Mouse (Mus musculus) C2C12 (cell line): Measurements from ENCODE around the gene Fkbp10. TPM values are rescaled to one million over a fixed set of nuclear protein-coding genes. Genes with fewer than 3 reads are reported as not detected.
A peak's percentile ranks its signal among the peaks of the same experiment; 100 is the strongest.

Experiments used
- H3K27me3 ChIP-seq: one replicate; pipeline ENCODE4 v1.6.1; 2011; ENCODE audit not compliant: control insufficient read depth, insufficient read depth, insufficient read length
- H3K36me3 ChIP-seq: one replicate; pipeline ENCODE4 v1.6.1; 2011; ENCODE audit not compliant: control insufficient read depth, insufficient read depth
- H3K4me3 ChIP-seq: one replicate; pipeline ENCODE4 v1.5.1; 2011; ENCODE audit warnings: mild to moderate bottlenecking, control low read depth; ENCODE audit not compliant: poor library complexity, insufficient read depth, severe bottlenecking
- H3K79me2 ChIP-seq: one replicate; pipeline ENCODE4 v1.6.1; 2011; ENCODE audit not compliant: control insufficient read depth, insufficient read depth
- H3K79me3 ChIP-seq: one replicate; pipeline ENCODE4 v1.6.1; 2011; ENCODE audit warnings: low read depth, control low read depth
- H3ac ChIP-seq: one replicate; pipeline ENCODE3; 2011; ENCODE audit warnings: low read depth; ENCODE audit not compliant: control insufficient read depth, insufficient read length
- CEBPB ChIP-seq: IDR thresholded peaks from one replicate; pipeline ENCODE4 v1.6.1; 2011; ENCODE audit warnings: low read depth, mild to moderate bottlenecking, control low read depth, moderate library complexity
- CTCF ChIP-seq: IDR thresholded peaks from one replicate; pipeline ENCODE4 v1.5.1; 2011; ENCODE audit not compliant: control insufficient read depth, insufficient read depth, insufficient read length
- FOSL1 ChIP-seq: IDR thresholded peaks from one replicate; pipeline ENCODE4 v1.8.0; 2011; ENCODE audit warnings: mild to moderate bottlenecking, low read length; ENCODE audit not compliant: poor library complexity, insufficient read depth, severe bottlenecking
- MAX ChIP-seq: IDR thresholded peaks from one replicate; pipeline ENCODE4 v1.6.1; 2011; ENCODE audit warnings: mild to moderate bottlenecking, control low read depth
- MYOD1 ChIP-seq: IDR thresholded peaks from one replicate; pipeline ENCODE4 v1.6.1; 2011; ENCODE audit warnings: low read depth; ENCODE audit not compliant: control insufficient read depth, insufficient read length
- MYOG ChIP-seq: IDR thresholded peaks from one replicate; pipeline ENCODE4 v1.6.1; 2011; ENCODE audit not compliant: control insufficient read depth, insufficient read length; ENCODE audit errors: extremely low read depth
- USF1 ChIP-seq: IDR thresholded peaks from one replicate; pipeline ENCODE4 v1.6.1; 2011; ENCODE audit warnings: low read depth, mild to moderate bottlenecking, control low read depth, moderate library complexity
- polyA plus RNA-seq: library from polyadenylated mRNA; unstranded; fragments of >200 nt; fragmentation: generic; extraction: Trizol; gene quantifications from one replicate; pipeline ENCODE4 v1.2.1, GENCODE M21; 2012; ENCODE audit warnings: missing spikeins

Gene Fkbp10
- polyA plus RNA-seq, 1 experiment: 250 TPM

- Histone ChIP-seq H3K4me3 (no peak overlapping the region), H3K79me3 (no peaks in the 10 kb centered on the region), H3K36me3 (peaks cover 88% of the 10 kb centered on the region), H3K27me3 (no peaks in the 10 kb centered on the region), H3ac (no peak overlapping the region), H3K79me2 (no peaks in the 10 kb centered on the region)
- TF ChIP-seq FOSL1 (no peak), MAX (no peak), CEBPB (no peak), MYOG (no peak), USF1 (no peak), CTCF (no peak), MYOD1 (peak; percentile 9)
Measured at GRCm38 (mm10) chr11:100376005-100376404, 39.5 kb upstream of the Fkbp10 start.

GRCm38 (mm10) chr11:100376746-100377389 is 38.6 kb upstream of the Fkbp10 start:
- Histone ChIP-seq H3K79me3 (no peaks in the 10 kb centered on the region), H3ac (no peak overlapping the region), H3K79me2 (no peaks in the 10 kb centered on the region), H3K4me3 (no peak overlapping the region), H3K27me3 (no peaks in the 10 kb centered on the region), H3K36me3 (peaks cover 86% of the 10 kb centered on the region)
- TF ChIP-seq USF1 (no peak), CTCF (no peak), FOSL1 (no peak), CEBPB (no peak)

GRCm38 (mm10) chr11:100377989-100378388 is 37.5 kb upstream of the Fkbp10 start:
- no peaks in the 10 kb centered on the region for H3K79me3 ChIP-seq
- no peaks in the 10 kb centered on the region for H3K27me3 ChIP-seq
- no peaks in the 10 kb centered on the region for H3K79me2 ChIP-seq
- no peak overlapping the region for H3ac ChIP-seq
- TF ChIP-seq CTCF: no peak
- no peak for TF ChIP-seq MAX
- no peak for TF ChIP-seq MYOD1
- TF ChIP-seq FOSL1: no peak
- no peak for TF ChIP-seq MYOG
- TF ChIP-seq USF1: no peak
- no peak for TF ChIP-seq CEBPB
- no peak overlapping the region for H3K4me3 ChIP-seq
- H3K36me3 ChIP-seq: peaks cover 85% of the 10 kb centered on the region

GRCm38 (mm10) chr11:100378446-100378845 is 37.1 kb upstream of the Fkbp10 start:
- no peaks in the 10 kb centered on the region for H3K27me3 ChIP-seq
- H3K4me3 ChIP-seq: no peak overlapping the region
- peaks cover 85% of the 10 kb centered on the region for H3K36me3 ChIP-seq
- H3K79me3 ChIP-seq: no peaks in the 10 kb centered on the region
- H3K79me2 ChIP-seq: no peaks in the 10 kb centered on the region
- H3ac ChIP-seq: no peak overlapping the region
- TF ChIP-seq USF1 (no peak), MAX (no peak), FOSL1 (no peak), MYOG (no peak), CTCF (no peak), MYOD1 (no peak), CEBPB (no peak)

- Histone ChIP-seq H3K79me3 (no peaks in the 10 kb centered on the region), H3K36me3 (peaks cover 86% of the 10 kb centered on the region), H3K79me2 (no peaks in the 10 kb centered on the region), H3K27me3 (no peaks in the 10 kb centered on the region), H3K4me3 (no peak overlapping the region), H3ac (no peak overlapping the region)
- no peak for TF ChIP-seq USF1
- no peak for TF ChIP-seq MYOD1
- no peak for TF ChIP-seq FOSL1
- no peak for TF ChIP-seq CTCF
- no peak for TF ChIP-seq MAX
- no peak for TF ChIP-seq CEBPB
- TF ChIP-seq MYOG: no peak
Measured at GRCm38 (mm10) chr11:100379311-100379710, 36.2 kb upstream of the Fkbp10 start.

GRCm38 (mm10) chr11:100382682-100383081 is 32.8 kb upstream of the Fkbp10 start:
- no peaks in the 10 kb centered on the region for H3K27me3 ChIP-seq
- peaks cover 80% of the 10 kb centered on the region for H3K36me3 ChIP-seq
- TF ChIP-seq MYOG (no peak), MAX (no peak), FOSL1 (no peak), USF1 (no peak), MYOD1 (no peak), CEBPB (no peak), CTCF (no peak)

More at GRCm38 (mm10) chr11:100382682-100383081, 32.8 kb upstream of the Fkbp10 start:
- Histone ChIP-seq H3K4me3 (no peak overlapping the region), H3K79me2 (peaks cover 18% of the 10 kb centered on the region), H3K79me3 (peaks cover 12% of the 10 kb centered on the region), H3ac (no peak overlapping the region)
